Mouse (Mus musculus) testis, postnatal 10 days (tissue): ENCODE data around the gene Wfdc6b.
A peak's percentile ranks its signal among the peaks of the same experiment; 100 is the strongest.
"Not testable (repeated sequence)": the region's sequence is repeated elsewhere in the genome, so short reads cannot be mapped to it uniquely, and the experiment has no call there.

Source experiments
- DNase-seq: peaks from one replicate; pipeline ENCODE4 v3.0.0; 2021; ENCODE audit warnings: low spot score

Wfdc6b gene

GRCm38 (mm10) chr2:164613471-164613870 is at the start of gene Wfdc6b, which contains the start of gene Wfdc8:
TSS of gene Wfdc6b (plus strand) at chr2:164613522.
TSS of gene Wfdc8 (minus strand) at chr2:164613626.
- DNase-seq: peak; percentile 94

GRCm38 (mm10) chr2:164564346-164564745 is 49.0 kb upstream of the Wfdc6b start:
- no peak for DNase-seq

DNA sequence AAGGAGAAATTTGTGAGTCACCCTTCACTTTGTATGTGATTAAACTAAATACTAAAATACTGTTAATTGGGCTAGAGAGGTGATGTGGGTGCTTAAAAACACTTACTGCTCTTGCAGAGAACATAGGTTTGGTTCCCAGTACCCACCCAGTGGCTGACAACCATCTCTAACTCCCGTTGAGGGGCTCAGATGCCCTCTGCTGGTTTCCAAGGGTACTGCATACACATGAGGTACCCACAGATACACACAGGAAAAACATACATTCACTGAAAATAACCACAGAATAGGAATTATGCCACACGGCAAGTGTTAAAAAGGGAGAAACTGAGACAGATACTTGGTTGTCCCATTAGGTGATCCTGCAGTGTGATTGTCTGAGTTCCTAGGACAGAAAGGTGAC is 46.3 kb upstream of the Wfdc6b start:
- DNase-seq: no peak

DNA sequence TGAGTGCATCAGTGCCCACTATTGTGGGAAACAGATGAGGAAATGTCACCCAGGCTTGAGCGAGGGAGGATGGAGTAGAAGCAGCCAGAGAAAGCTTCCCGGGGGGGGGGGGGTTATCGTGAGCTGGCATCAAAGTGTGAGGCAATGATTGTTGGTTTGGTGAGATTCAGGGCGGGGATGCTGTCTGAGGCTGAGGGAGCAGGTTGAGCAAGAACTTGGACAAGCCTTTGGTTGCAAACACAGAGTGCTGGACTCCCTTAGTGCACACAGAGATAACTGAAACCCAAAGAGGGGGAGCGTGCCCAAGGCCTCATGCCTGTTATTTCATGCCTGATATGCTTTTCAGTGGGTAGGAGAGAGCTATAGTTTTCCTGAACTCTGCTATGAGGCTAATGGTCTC is 45.9 kb upstream of the Wfdc6b start:
- DNase-seq: no peak

DNA sequence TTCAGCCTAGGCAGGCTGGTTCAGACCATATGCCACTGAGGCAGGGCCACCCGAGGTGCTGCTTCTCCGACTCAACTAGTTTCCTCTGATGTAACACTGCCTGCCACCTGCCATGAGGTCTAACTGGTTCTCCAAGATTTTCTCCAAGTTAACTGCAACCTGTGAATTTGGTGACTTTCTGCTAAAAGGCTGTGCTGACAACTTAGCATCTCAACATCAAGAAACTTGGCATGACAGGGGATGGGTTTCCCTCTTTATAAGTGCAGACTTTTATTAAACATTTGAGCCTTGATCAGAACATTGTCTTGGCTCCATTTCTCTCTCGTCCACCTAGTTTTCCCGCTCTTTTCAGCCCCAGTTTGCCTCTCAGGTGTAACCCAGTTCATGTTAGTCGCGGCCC is 40.0 kb upstream of the Wfdc6b start, which contains the start of gene Spint3:
Gene Spint3, minus strand, starts transcription at position 101 of the 400 bp plus-strand sequence.
- not testable (repeated sequence) for DNase-seq

GRCm38 (mm10) chr2:164585025-164585725 is 28.1 kb upstream of the Wfdc6b start, which contains the start of gene Wfdc6a:
TSS of gene Wfdc6a (minus strand) at chr2:164585447.
- DNase-seq: peak; percentile 82

- DNase-seq: no peak
Observed at GRCm38 (mm10) chr2:164592014-164592413, 21.3 kb upstream of the Wfdc6b start.

DNA sequence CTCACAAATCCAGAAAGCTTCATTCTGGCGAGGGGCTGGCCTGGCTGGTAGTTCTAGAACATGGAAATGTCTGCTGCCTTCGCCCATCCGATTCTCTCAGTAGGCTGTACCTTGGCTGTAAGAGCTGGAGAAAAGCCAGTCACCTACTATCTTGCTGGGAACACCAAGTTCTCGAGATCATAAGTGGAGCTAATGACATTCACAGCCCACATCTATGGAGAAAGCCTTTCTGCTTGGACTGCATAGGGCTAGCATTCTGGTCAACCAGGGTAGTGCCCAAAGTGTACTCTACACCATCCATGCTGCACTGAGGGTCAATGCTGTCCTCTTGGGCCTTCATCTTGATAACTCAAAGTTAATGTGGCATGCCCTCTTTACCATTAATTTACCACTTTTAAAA is 19.8 kb upstream of the Wfdc6b start, which contains the start of gene Eppin:
Gene Eppin, minus strand, starts transcription at position 101 of the 400 bp plus-strand sequence.
- DNase-seq: no peak

- DNase-seq: no peak
Observed at GRCm38 (mm10) chr2:164600179-164600578, 13.1 kb upstream of the Wfdc6b start.

DNA sequence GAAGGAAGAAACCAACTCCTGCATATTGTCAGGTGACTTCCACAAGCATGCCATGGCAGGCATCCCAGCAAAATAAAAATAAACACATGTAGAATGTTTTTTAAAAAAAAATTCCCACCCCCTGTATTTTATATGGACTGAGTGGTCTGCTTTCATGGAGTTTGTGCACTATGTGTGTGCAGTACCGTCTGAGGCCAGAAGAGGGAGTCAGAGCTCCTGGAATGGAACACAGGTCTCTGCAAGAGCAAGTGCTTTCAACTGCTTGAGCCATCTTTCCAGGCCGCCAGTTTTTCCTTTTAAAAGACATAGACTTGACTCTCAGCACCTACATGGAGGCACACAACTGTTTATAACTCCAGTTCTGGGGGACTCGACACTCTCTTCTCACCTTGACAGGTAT is 9.8 kb upstream of the Wfdc6b start:
- no peak for DNase-seq

DNA sequence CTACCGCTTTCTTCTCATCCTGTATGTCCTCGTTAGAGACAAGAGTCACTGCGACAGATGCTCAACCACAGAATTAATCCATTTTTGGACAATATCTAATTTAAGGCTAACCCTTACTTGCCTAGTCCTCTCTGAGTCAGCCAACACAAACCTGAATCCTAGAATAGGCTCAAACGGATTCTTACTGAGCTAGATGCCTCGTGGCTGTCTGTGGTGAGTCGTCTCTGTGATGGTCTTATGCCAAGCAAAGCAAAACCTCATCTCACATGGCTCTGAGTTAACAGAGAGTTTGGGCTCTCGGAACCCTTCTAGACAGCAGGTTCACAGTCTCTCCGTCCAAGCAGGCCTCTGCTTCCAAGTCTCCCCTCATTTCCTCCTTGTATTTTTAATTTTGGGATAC is 8.9 kb upstream of the Wfdc6b start:
- DNase-seq: no peak

DNA sequence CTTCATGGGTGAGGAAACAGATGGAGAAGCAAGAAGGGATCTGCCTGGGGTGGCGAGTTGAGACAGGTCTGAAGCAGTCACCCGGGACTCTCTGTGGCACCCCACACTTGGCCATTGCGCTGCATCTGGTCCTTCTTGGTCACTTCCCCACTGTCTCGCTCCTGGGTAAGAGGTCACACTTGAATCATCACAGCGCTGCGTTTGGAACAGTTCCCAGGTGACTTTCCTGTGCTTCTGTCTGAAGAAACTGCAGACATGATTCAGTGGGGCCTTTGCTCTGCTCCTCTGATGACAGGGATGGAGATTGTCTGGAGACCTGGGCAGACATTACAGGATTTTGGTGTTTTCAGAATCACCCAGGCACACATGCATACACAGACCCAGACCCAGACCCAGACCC is 4.5 kb upstream of the Wfdc6b start:
- DNase-seq: no peak

GRCm38 (mm10) chr2:164615386-164615785 is 2.1 kb downstream of the Wfdc6b start:
- no peak for DNase-seq

- DNase-seq: no peak
Observed at GRCm38 (mm10) chr2:164619050-164619449, 5.7 kb downstream of the Wfdc6b start.

GRCm38 (mm10) chr2:164621775-164622174 is 8.5 kb downstream of the Wfdc6b start:
- no peak for DNase-seq

DNA sequence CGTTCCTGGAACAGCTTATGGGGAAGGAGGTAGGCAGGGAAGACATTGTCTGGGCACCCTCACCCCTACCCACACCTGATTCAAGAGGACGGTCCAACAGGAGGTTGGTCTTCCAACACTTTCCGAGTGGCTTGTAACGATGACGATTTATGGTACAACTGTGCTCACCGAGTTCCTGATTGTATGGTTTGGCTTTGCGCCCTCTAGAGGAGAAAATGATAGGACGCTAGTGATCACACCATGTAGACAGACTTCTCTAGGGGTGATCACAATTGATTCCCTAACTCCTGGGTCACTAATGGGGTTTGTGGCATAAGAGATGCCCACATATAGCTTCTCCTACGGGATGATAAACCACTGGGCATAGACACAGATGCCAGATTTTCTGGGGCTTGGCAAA is 21.9 kb downstream of the Wfdc6b start:
- no peak for DNase-seq

DNA sequence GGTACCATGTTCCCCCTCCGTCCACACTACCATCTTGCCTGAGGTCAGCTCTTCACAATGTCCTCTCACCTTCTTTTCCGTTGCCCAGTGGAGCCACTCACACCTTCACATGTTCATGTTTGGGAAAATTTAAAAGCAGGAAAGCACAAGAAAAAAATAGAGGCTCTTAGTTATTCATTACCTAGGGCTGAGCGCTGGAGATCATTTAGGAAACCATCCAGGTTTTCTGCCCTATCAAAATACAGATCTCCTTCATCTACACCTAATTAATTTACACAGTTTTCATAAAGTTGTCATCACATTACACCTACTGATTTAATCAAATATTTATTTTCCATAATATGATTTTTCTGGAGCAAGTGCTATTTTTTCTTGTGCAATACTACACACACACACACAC is 25.4 kb downstream of the Wfdc6b start, which contains the start of gene Wfdc16:
Gene Wfdc16, minus strand, starts transcription at position 101 of the 400 bp plus-strand sequence.
- no peak for DNase-seq

DNA sequence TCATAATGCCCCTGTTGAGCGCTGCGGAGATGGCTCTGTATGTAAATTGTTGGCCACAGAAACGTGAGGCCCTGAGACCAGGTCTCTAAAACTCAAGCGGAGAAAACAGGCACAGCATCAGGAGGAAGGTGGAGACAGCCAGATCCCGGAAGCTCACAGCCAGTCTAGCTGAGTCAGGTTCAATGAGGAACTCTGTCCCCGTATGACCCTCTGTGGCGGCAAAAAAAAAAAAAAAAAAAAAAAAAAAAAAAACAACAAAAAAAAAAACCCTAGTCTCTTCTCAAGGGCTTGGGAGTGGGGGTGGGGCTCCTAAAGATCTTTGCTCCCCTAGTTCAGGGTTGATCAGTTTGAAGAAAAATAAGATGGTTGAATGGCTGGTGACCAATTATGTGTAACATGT is 27.8 kb downstream of the Wfdc6b start:
- DNase-seq: no peak

DNA sequence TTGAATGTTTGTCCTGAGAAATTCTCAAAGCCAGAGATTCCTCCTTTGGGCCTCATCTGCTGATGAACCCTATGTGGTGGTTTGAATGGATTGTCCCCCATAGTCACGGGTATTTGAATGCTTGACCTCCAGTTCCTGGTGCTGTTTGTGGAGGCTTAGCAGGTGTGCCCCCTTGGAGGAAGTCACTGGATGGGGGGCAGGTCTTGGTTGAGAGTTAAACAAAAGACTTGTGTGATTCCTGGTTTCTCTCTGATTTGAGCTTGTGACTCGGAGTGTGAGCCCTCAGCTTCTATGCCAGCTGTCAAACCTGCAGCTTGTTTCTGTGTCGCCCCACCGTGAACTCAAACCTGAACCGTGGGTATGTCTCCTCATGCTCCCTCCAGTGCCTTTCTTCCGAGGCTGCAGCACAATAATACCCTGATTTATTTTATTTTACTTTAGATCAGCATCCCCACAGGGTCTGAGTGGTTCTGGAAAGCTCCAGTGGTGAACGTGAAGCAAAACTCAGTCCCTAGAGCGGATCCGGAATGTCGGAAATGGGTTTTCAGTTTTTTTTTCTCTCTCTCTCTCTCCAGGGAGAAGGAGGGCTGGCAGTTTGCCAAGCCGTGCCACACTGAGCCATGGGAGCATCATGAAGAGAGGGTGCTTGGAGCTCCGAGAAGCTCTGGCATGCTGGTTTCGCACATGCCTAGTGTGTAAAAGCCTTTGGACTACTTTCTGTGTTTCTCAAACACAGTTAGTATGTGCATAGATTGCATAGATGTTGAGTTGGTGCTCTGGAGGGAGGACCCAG is 28.8 kb downstream of the Wfdc6b start:
- peak; percentile 71 for DNase-seq

GRCm38 (mm10) chr2:164655858-164656257 is 42.5 kb downstream of the Wfdc6b start, which contains the start of gene Wfdc10:
TSS of gene Wfdc10 (plus strand) at chr2:164656046.
- DNase-seq: peak; percentile 85

GRCm38 (mm10) chr2:164656483-164656882 is 43.2 kb downstream of the Wfdc6b start, which contains the start of gene Wfdc9:
TSS of gene Wfdc9 (minus strand) at chr2:164656583.
- no peak for DNase-seq

- DNase-seq: no peak
Observed at GRCm38 (mm10) chr2:164664851-164665250, 51.5 kb downstream of the Wfdc6b start.
